Mouse (Mus musculus): ENCODE results near the gene Ap4s1.

The Ap4s1 gene

DNA sequence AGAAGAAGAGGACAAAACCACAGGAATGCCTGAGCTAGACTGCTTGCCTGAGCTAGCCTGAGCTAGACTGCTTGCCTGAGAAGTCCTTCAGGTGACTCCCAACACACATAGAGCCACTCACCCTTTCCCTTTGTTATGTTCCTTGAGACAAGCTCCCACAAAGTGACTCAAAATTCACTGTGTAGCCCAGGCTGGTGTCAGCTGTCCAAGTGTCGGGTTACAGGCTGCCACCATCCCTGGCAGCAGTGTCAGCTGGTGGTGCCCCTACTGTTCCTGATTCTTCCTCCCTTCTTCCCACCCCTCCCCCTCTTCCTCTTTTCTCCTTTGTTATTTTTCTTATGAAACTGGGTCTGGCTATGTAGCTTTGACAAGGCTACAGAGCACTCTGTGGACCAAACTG, 13.0 kb downstream of the Ap4s1 start:
- DNase-seq (ENCODE audit: low spot score in 2 of 2): no peak

GRCm38 (mm10) chr12:51704572-51704971, 13.7 kb downstream of the Ap4s1 start:
- DNase-seq (ENCODE audit: low spot score in 2 of 2): no peak

DNA sequence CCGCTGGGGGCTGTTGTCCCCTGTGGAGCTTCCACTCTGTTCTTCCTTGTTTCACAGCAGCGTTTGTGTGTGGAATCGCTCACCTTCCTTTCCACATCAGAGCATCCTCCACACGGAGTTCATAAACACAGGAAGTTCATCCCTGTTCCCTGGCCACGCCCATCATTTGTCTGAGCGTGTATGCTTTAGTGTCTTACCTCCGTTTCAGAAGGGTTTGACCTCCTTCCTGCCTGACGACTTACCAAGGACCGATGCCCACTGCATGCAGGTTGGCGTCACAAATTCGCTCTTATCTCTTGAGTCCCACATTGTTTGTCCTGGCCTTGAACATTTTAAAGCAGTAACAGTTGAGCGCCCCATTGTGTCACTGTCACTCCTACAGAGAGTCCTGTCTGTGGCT, 14.9 kb downstream of the Ap4s1 start:
- DNase-seq (ENCODE audit: low spot score in 2 of 2): no peak

DNA sequence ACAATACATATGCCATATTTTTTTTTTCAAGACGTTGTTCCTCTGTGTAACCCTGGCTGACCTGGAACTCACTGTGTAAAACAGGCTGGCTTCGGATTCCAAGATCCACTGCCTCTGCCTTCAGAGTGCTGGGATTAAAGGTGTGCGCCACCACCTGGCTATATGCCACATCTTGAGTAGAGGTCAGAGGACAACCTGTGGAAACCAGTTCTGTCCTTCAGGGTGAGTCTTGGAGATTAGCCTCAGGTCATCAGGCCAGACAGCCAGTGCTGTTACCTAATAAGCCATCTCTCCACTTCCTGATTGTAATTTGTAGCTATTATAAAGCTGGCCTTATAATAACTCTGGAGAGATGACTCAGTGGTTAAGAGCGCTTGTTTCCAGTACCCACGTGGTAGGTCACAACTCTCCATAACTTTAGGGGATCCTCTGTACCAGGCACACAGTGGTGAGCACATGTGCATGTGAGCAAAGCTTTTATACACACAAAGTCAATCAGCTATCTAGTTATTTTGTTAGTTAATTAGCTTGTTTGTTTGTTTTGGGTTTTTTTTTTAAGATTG, 15.9 kb downstream of the Ap4s1 start:
- DNase-seq (ENCODE audit: low spot score in 2 of 2): no peak

GRCm38 (mm10) chr12:51708941-51709686, 18.3 kb downstream of the Ap4s1 start:
- peak; percentile 91 to 92 for DNase-seq (ENCODE audit: low spot score in 2 of 2)

- DNase-seq (ENCODE audit: low spot score in 2 of 2): peak in 1 of 2 experiments; percentile 31
Observed at GRCm38 (mm10) chr12:51709741-51710140, 18.9 kb downstream of the Ap4s1 start.

GRCm38 (mm10) chr12:51710154-51710553, 19.3 kb downstream of the Ap4s1 start:
- no peak for DNase-seq (ENCODE audit: low spot score in 2 of 2)

DNA sequence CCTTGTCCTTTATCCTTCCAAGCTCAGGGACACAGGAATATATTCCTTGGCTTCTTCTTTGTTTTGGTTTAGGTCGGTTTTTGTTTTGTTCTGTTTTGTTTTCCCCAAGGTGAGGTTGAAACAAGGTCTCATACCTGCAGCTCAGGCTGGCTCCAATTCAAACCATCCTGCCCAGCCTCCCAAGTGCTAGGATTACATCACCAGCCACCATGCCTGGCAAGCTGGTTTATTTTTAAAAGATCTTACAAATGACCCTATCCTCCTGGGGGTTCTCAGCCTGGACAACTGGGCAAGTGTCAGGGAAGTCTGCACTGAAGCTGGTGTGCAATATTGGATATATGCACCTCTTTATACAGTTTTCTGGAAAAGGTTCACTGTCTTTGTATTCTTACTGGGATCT, 21.9 kb downstream of the Ap4s1 start:
- DNase-seq (ENCODE audit: low spot score in 2 of 2): no peak

- no peak for DNase-seq (ENCODE audit: low spot score in 2 of 2)
Observed at GRCm38 (mm10) chr12:51718617-51719016, 27.8 kb downstream of the Ap4s1 start.

DNA sequence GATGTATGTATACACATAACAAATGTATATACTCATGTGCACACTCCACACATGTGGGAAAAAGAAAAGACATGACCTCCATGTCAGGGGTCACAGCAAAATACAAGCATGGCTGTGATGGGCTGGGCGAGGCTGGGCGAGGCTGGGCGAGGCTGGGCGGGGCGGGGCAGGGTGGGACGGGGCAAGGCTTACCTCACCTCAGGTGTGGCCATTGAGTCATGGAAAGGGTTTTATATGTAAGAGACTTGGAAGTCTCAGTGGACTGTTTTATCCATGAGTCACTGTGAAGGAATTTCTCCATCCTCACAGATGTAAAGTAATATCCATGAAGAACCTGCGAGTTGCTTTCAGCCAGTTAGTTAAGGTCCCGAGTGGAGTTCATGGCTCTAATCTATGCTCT, 31.0 kb downstream of the Ap4s1 start:
- DNase-seq (ENCODE audit: low spot score in 2 of 2): no peak

DNA sequence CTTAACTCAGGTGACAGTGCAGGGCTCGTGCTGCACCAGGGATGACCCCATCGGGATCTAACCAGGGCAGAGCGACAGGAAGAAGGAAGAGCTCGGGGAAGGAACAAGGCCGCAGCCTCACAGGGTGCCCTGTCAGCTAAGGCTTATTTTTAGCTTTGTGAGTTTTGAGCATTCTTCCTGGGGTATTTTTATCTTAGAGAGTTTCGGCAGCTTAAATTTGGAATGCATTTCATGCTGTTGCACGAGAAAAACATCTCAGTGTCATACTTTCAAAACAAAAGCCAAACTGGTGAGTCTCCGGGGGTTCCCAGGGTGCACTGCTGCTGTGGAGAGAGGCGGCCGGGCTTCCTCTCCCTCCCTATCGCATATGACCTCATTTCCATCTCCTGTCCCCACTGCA, 38.2 kb downstream of the Ap4s1 start:
- DNase-seq (ENCODE audit: low spot score in 2 of 2): no peak

- no peak for DNase-seq (ENCODE audit: low spot score in 2 of 2)
Observed at GRCm38 (mm10) chr12:51729827-51730226, 39.0 kb downstream of the Ap4s1 start.

DNA sequence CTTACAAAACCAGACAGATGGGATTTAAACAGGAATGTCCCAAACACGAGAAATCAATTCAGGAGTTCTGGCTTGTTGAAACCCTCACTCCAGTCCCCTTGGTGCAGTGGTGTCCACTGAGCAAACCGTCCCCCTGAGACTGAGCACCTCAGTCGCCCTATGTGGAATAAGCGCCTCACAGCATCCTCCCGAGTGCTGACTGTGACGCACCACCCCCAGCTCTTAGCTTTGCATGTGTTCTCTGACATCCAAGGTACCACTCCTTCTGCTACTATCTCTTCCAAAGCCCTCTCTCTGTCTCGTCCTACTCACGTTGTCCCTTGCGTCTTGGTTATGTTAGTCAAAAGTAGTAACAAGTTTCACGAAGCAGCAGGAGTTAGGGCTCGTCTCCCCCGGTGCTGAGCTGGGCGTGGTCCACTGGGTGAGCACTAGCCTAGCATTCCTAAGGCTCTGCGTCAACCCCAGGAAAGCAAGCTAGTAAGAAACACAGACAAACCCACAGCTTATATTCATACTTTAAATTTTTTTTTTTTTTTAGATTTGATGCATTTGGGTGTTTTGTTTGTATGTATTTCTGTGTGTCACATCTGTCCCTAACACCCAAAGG, 43.9 kb downstream of the Ap4s1 start:
- no peak for DNase-seq (ENCODE audit: low spot score in 2 of 2)

DNA sequence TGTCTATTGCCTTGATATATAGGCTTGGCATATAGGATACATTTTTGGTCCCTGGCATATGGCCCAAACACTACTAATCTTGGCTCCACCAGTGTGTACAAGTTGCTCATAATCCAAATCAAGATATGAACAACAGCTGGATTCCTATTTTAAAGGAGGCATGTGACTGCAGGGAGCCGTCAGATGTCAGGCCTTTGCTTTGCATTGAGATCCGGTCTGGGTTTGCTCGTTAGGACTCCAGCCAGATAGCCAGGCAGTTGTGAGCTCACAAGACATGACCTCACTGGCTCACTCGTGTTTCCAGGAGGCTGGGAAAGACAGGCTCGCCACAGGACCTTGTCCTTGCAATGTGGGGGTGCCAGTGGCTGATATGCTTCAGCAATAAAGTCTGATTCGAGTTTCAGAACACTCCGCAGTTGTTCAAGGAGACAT, 45.0 kb downstream of the Ap4s1 start:
- no peak for DNase-seq (ENCODE audit: low spot score in 2 of 2)

GRCm38 (mm10) chr12:51736381-51736780, 45.5 kb downstream of the Ap4s1 start:
- no peak for DNase-seq (ENCODE audit: low spot score in 2 of 2)

- DNase-seq (ENCODE audit: low spot score in 2 of 2): no peak
Observed at GRCm38 (mm10) chr12:51736807-51737206, 46.0 kb downstream of the Ap4s1 start.

DNA sequence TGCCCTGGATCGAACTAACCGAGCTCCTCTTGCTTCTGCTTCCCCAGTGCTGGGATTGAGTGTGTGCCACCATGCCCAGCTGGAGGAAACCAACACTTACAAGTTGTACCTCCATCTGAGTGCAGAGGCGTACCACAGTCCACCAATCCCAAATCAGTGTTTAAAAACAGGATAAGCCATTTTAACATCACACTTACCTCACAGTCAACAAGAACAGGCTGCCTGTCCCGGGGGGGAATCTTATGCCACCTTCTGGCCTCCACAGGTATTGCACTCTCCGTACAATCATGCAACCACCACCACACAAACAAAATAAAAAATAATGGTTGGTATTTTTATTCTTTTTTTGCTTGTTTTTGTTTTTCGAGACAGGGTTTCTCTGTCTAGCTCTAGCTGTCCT, 50.9 kb downstream of the Ap4s1 start:
- DNase-seq (ENCODE audit: low spot score in 2 of 2): no peak

- no peak for DNase-seq (ENCODE audit: low spot score in 2 of 2)
Observed at GRCm38 (mm10) chr12:51744957-51745356, 54.1 kb downstream of the Ap4s1 start.

- DNase-seq (ENCODE audit: low spot score in 2 of 2): no peak
Observed at GRCm38 (mm10) chr12:51747348-51747747, 56.5 kb downstream of the Ap4s1 start.

DNA sequence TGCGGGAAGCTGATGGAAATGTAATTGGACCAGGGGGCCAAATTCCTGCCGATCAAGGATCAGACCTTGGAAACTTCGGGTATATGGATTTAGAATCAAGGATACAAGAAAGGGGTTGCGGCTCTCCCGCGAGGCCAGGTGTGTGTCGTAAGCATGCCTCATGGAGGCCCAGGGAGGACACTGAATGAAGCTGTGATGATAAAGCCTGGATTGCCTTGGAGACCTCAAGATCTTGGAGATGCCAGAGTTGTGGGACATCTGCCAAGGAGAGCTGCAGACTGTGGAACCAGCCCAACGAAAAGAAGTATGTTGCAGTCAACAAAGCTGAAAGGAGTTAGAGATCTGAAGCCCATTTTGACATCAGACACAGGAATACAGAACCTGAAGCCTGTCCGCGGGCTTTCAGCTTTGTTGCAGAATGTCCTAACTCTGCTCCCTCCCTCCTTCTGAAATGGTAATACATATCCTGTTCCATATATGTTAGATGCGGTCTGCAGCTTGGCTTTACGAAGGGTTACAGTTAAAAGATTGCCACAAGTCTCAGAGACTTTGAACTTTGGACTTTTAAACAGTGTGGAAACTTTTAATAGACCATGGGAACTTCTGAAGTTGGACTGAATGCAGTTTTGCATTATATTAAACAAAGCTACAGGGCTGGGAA, 65.2 kb downstream of the Ap4s1 start:
- DNase-seq (ENCODE audit: low spot score in 2 of 2): no peak

- no peak for DNase-seq (ENCODE audit: low spot score in 2 of 2)
Observed at GRCm38 (mm10) chr12:51756599-51756961, 65.7 kb downstream of the Ap4s1 start.

GRCm38 (mm10) chr12:51759374-51759773, 68.5 kb downstream of the Ap4s1 start:
- no peak for DNase-seq (ENCODE audit: low spot score in 2 of 2)

GRCm38 (mm10) chr12:51767454-51767853, 76.6 kb downstream of the Ap4s1 start:
- no peak for DNase-seq (ENCODE audit: low spot score in 2 of 2)

All from right cerebral cortex, adult 2 months (tissue).